Mouse (Mus musculus) sigmoid colon, adult 10 weeks (tissue): ENCODE data around the gene Agpat3. TPM values are rescaled to one million over a fixed set of nuclear protein-coding genes. Genes with fewer than 3 reads are reported as not detected.

ENCODE experiments used
- polyA plus RNA-seq: library from polyadenylated mRNA; stranded (reverse); fragments of 350-450 nt; fragmentation: Illumina TruSeq; extraction: RNeasy Lipid Tissue Mini Kit (QIAGEN cat#74804); gene quantifications from one replicate; pipeline ENCODE4 v1.2.3, GENCODE M21; 2014; ENCODE audit warnings: low read depth, low replicate concordance

The Agpat3 gene
- polyA plus RNA-seq: 11.5 TPM

GRCm38 (mm10) chr10:78351887-78352665, at the start of gene Agpat3:
Agpat3 (minus strand) TSS chr10:78352489.

GRCm38 (mm10) chr10:78244438-78245224, 107.7 kb downstream of the Agpat3 start, which contains the start of gene Trappc10:
Trappc10 (minus strand) TSS chr10:78244641.

Other genes with a start within 250 kb of the Agpat3 start
- 16.9 TPM for gene D10Jhu81e, start 182.7 kb downstream of the Agpat3 start, polyA plus RNA-seq
- gene Pwp2, start 167.3 kb downstream of the Agpat3 start, polyA plus RNA-seq: 2.3 TPM
- gene Trappc10, start 107.8 kb downstream of the Agpat3 start, polyA plus RNA-seq: 25.0 TPM
- gene Rrp1, start 60.6 kb upstream of the Agpat3 start, polyA plus RNA-seq: 24.8 TPM
- 58.7 TPM for gene Cstb, start 73.2 kb upstream of the Agpat3 start, polyA plus RNA-seq
- gene Pdxk, start 112.5 kb upstream of the Agpat3 start, polyA plus RNA-seq: 7.9 TPM
- not detected for gene Olfr1358, start 164.9 kb upstream of the Agpat3 start, polyA plus RNA-seq
- gene Ilvbl, start 221.9 kb upstream of the Agpat3 start, polyA plus RNA-seq: 5.2 TPM
- 2.2 TPM for gene Syde1, start 239.5 kb upstream of the Agpat3 start, polyA plus RNA-seq